Mouse (Mus musculus) myocyte (in vitro differentiated cells): Measurements from ENCODE around the gene Rph3a.

Source experiments
- E2F4 ChIP-seq: IDR thresholded peaks from one replicate; pipeline ENCODE4 v1.6.1; 2011; ENCODE audit warnings: mild to moderate bottlenecking, control low read depth, moderate library complexity; ENCODE audit not compliant: insufficient read depth
- MAX ChIP-seq: IDR thresholded peaks from one replicate; pipeline ENCODE4 v1.6.1; 2011; ENCODE audit warnings: low read depth, mild to moderate bottlenecking, control low read depth
- MYOD1 ChIP-seq, 3 experiments: IDR thresholded peaks; one replicate each; pipeline ENCODE4 v1.6.1; 2011; ENCODE audit warnings: control low read depth in 2 of 3, low read depth in 2 of 3, mild to moderate bottlenecking in 2 of 3, moderate library complexity in 1 of 3; ENCODE audit not compliant: insufficient read length in 2 of 3, control insufficient read depth in 1 of 3
- POLR2A ChIP-seq: IDR thresholded peaks from one replicate; pipeline ENCODE4 v1.6.1; 2011; ENCODE audit warnings: low read depth, mild to moderate bottlenecking, control low read depth, moderate library complexity; ENCODE audit not compliant: insufficient read length
- POLR2AphosphoS2 ChIP-seq: IDR thresholded peaks from one replicate; pipeline ENCODE4 v1.6.1; 2011; ENCODE audit warnings: low read depth, control low read depth; ENCODE audit not compliant: insufficient read length
- REST ChIP-seq: IDR thresholded peaks from one replicate; pipeline ENCODE4 v1.6.1; 2011; ENCODE audit warnings: mild to moderate bottlenecking, control low read depth, moderate library complexity; ENCODE audit not compliant: insufficient read depth, insufficient read length
- SRF ChIP-seq: IDR thresholded peaks from one replicate; pipeline ENCODE4 v1.6.1; 2011; ENCODE audit warnings: low read depth; ENCODE audit not compliant: control insufficient read depth, insufficient read length
- TCF12 ChIP-seq: IDR thresholded peaks from one replicate; pipeline ENCODE4 v1.6.1; 2011; ENCODE audit warnings: mild to moderate bottlenecking, control low read depth; ENCODE audit not compliant: poor library complexity, insufficient read depth, severe bottlenecking
- USF1 ChIP-seq: IDR thresholded peaks from one replicate; pipeline ENCODE4 v1.6.1; 2011; ENCODE audit warnings: low read depth, mild to moderate bottlenecking, control low read depth, moderate library complexity

- TF ChIP-seq POLR2A (no peak), MAX (no peak), REST (no peak), USF1 (no peak), SRF (no peak), E2F4 (no peak), TCF12 (no peak), MYOD1 (IDR thresholded peaks at IDR 0.05; ENCODE audit: control insufficient read depth in 1 of 3, insufficient read length in 2 of 3, low read depth in 2 of 3) (no peak), POLR2AphosphoS2 (no peak)
These were observed 75.9 kb downstream of the Rph3a start for GRCm38 (mm10) chr5:120933966-120934365.
